Mouse (Mus musculus) heart, embryonic 15.5 days (tissue): ENCODE results near the gene Fyb. TPM values are rescaled to one million over a fixed set of nuclear protein-coding genes. Genes with fewer than 3 reads are reported as not detected.

Experiments
- ATAC-seq: fragments of 200-750 bp; cut with Nextera tagmentation; replicated peaks from 2 replicates; pipeline ENCODE4 v1.8.0; 2017; ENCODE audit warnings: low read depth, moderate TSS enrichment; ENCODE audit not compliant: insufficient number of reproducible peaks, insufficient read depth, low FRiP score
- H3K27ac ChIP-seq: fragments of 300-500 bp; sonication (generic); 2 replicates; pipeline ENCODE4 v1.5.1; 2015; ENCODE audit warnings: mild to moderate bottlenecking, inconsistent platforms
- H3K27me3 ChIP-seq: fragments of 300-500 bp; sonication (generic); 2 replicates; pipeline ENCODE4 v1.6.1; 2015; ENCODE audit warnings: inconsistent platforms
- H3K36me3 ChIP-seq: fragments of 300-500 bp; sonication (generic); 2 replicates; pipeline ENCODE4 v1.6.1; 2015; ENCODE audit warnings: mild to moderate bottlenecking, inconsistent platforms
- H3K4me1 ChIP-seq: fragments of 300-500 bp; sonication (generic); replicated peaks from 2 replicates; pipeline ENCODE4 v1.6.1; 2015; ENCODE audit warnings: inconsistent platforms
- H3K4me2 ChIP-seq: fragments of 300-500 bp; sonication (generic); 2 replicates; pipeline ENCODE4 v1.6.1; 2015; ENCODE audit warnings: inconsistent platforms, mild to moderate bottlenecking, moderate library complexity
- H3K4me3 ChIP-seq: fragments of 300-500 bp; sonication (generic); 2 replicates; pipeline ENCODE4 v1.5.1; 2015; ENCODE audit warnings: mild to moderate bottlenecking, inconsistent platforms
- H3K9ac ChIP-seq: fragments of 300-500 bp; sonication (generic); 2 replicates; pipeline ENCODE4 v1.6.1; 2015; ENCODE audit warnings: mild to moderate bottlenecking, inconsistent platforms
- H3K9me3 ChIP-seq: fragments of 300-500 bp; sonication (generic); replicated peaks from 2 replicates; pipeline ENCODE4 v1.6.1; 2016; ENCODE audit warnings: inconsistent platforms
- WGBS: fragments of 180-500 bp; shearing (Covaris S2); methylation state at CpG from one replicate; pipeline ENCODE4 v1.1.7; 2015; ENCODE audit warnings: mixed read lengths; 5-methylcytosine and 5-hydroxymethylcytosine counted together
- polyA plus RNA-seq: library from polyadenylated mRNA; unstranded; fragments of >200 nt; fragmentation: Nextera tagmentation; extraction: Ambion mirVana; gene quantifications from 2 replicates; pipeline ENCODE4 v1.2.1, GENCODE M21; 2015

Gene Fyb
- polyA plus RNA-seq, 1 experiment from 2014 or later = 5.3 TPM

DNA sequence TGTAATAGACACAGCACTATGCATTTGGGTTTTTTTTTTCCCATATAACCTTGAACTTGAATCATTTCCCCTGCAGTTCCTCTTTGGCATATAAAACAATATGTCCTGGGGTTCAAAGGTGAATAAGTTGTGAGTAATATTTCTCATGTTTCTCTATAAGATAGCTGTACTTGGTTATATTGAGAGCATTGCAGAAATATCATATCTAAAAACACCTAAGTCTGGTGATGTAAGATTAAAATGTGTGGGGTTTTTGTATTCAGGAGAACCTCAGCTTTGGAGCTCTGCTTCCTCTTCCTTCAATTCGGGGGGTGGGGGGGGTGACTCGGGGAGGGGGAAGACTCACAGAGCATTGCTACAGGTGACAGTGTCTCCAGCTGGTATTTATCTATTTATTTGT, 40.0 kb downstream of the Fyb start:
- H3K4me3 ChIP-seq = no peak overlapping the region
- no peak overlapping the region for H3K4me2 ChIP-seq
- H3K9me3 ChIP-seq = no peaks in the 10 kb centered on the region
- no peak overlapping the region for H3K27ac ChIP-seq
- H3K9ac ChIP-seq = no peak overlapping the region
- 71% methylated on average over 2 of the region's 2 CpGs for WGBS
- H3K36me3 ChIP-seq = no peaks in the 10 kb centered on the region
- no peaks in the 10 kb centered on the region for H3K27me3 ChIP-seq
- 0 out of 2 replicates have a peak, but pooled peaks cover 7% of the 10 kb centered on the region for H3K4me1 ChIP-seq
- no peak for ATAC-seq

DNA sequence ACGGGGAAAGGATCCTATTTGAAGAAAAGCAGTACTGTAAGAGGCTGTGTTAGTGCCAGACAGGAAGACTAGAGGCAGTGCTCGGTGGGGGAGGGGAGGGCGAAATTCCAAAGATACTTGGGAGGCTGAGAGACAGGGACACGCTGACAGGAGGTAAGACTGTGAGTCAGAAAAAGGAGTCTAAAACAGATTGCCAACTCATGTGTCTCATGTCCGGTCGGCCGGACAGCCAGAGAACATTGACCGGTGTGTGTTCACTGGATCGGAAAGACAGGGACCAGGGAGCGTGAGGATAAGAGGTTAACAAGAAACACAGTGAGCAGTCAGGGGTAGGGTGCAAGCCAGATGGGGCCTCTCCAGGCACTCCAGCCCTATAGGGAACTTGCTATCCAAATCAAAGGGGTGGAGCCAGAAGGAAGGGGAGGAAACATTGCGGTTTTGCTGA, 42.3 kb downstream of the Fyb start:
- ATAC-seq = peak; percentile 90
- no peaks in the 10 kb centered on the region for H3K9me3 ChIP-seq
- 0 out of 2 replicates have a peak, but pooled peaks cover 7% of the 10 kb centered on the region for H3K4me1 ChIP-seq
- 7% methylated on average over 11 of the region's 11 CpGs for WGBS
- peak overlapping the region; percentile 69 for H3K27ac ChIP-seq
- no peaks in the 10 kb centered on the region for H3K36me3 ChIP-seq
- H3K4me2 ChIP-seq = peak overlapping the region; percentile 66
- H3K27me3 ChIP-seq = no peaks in the 10 kb centered on the region
- peak overlapping the region; percentile 43 for H3K4me3 ChIP-seq
- H3K9ac ChIP-seq = no peak overlapping the region

DNA sequence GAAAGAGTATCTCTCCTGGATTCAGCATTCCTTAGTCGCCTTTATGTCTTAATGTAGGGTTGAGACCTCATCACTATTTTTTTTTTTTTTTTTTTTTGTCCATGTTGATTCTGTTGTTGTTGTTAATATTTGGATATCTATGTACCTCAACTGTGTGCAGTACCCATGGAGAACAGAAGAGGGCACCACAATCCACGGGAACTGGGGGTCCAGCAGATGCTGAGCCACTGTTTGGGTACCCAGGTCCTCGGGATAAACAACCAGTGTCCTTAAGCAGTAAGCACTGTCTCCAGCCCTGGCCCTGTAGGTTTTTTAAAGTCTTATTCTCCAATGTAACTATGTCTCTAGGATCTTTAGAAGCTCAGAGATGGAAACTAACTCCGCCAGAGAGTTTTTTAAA, 43.2 kb downstream of the Fyb start:
- no peak overlapping the region for H3K27ac ChIP-seq
- H3K4me2 ChIP-seq = no peak overlapping the region
- H3K9ac ChIP-seq = no peak overlapping the region
- no peaks in the 10 kb centered on the region for H3K9me3 ChIP-seq
- H3K36me3 ChIP-seq = no peaks in the 10 kb centered on the region
- WGBS = 94% methylated on average over 4 of the region's 4 CpGs
- H3K4me3 ChIP-seq = no peak overlapping the region
- H3K27me3 ChIP-seq = no peaks in the 10 kb centered on the region
- H3K4me1 ChIP-seq = 0 out of 2 replicates have a peak, but pooled peaks cover 7% of the 10 kb centered on the region
- no peak for ATAC-seq

DNA sequence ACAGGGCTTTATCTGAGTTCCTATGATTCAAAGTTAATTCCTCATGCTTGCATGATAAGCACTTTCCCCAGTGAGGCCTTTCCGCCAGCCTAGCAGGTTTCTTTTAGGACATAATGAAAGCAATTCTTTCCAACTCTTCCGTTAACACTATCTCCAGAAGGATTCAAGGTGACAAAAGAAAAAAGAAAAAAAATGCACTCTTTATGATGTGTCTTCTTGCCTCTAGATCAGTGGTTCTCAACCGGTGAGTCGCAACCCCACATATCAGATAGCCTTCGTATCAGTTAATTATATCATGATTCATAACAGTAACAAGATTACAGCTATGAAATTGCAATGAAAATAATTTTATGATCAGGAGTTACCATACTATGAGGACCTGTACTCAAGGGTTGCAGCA, 45.3 kb downstream of the Fyb start:
- no peak for ATAC-seq
- 78% methylated on average over 5 of the region's 5 CpGs for WGBS
- Histone ChIP-seq H3K4me3 (no peak overlapping the region), H3K27me3 (no peaks in the 10 kb centered on the region), H3K36me3 (no peaks in the 10 kb centered on the region), H3K4me1 (0 out of 2 replicates have a peak, but pooled peaks cover 7% of the 10 kb centered on the region), H3K27ac (no peak overlapping the region), H3K9ac (no peak overlapping the region), H3K9me3 (no peaks in the 10 kb centered on the region), H3K4me2 (no peak overlapping the region)

DNA sequence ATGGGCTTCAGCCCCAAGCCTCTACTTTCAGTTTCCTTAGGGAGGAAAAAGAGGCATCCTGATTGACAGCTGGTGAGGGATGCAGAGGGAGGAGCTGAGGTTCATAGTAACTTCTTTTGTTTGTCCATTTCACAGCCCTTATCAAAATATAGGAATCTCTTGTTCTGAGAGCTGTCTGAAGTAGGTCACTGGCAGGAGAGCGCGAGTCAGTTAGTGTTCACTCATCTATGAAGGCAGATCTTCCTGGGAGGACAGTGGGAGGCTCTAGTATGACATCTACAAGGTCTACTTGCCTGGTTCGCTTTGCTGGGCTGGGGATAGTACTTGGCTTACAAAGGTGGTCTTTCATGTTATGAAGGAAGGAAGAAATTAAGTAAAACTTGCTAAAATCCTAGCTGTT, 46.0 kb downstream of the Fyb start:
- WGBS = 72% methylated on average over 3 of the region's 3 CpGs
- 0 out of 2 replicates have a peak, but pooled peaks cover 7% of the 10 kb centered on the region for H3K4me1 ChIP-seq
- no peak overlapping the region for H3K4me2 ChIP-seq
- no peak overlapping the region for H3K27ac ChIP-seq
- H3K9ac ChIP-seq = no peak overlapping the region
- no peaks in the 10 kb centered on the region for H3K9me3 ChIP-seq
- no peaks in the 10 kb centered on the region for H3K36me3 ChIP-seq
- H3K27me3 ChIP-seq = no peaks in the 10 kb centered on the region
- no peak for ATAC-seq
- H3K4me3 ChIP-seq = no peak overlapping the region

DNA sequence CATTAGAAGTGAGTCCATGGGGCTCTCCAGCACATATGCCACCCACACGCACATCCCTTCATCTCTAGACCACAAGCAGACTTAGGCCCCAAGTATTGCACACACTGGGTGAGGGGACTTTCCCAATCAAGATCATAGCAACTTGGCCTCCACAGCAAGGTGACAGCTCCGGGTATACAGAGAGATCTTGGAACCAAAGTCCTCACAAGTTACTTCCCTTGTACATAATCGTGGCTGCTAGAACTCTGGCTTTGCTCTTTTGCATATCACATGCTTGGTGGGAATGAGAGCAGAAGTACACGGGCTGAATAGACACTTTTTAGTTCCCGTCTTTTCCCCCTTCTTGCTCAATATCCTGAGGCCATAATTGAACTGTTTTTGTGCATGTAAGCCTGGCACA, 46.4 kb downstream of the Fyb start:
- no peaks in the 10 kb centered on the region for H3K36me3 ChIP-seq
- H3K9ac ChIP-seq = no peak overlapping the region
- H3K27ac ChIP-seq = no peak overlapping the region
- H3K4me3 ChIP-seq = no peak overlapping the region
- H3K4me1 ChIP-seq = peaks cover 8% of the 10 kb centered on the region; the same call in 1 of the 2 replicates
- no peaks in the 10 kb centered on the region for H3K9me3 ChIP-seq
- no peak for ATAC-seq
- WGBS = 58% methylated on average over 5 of the region's 5 CpGs
- no peak overlapping the region for H3K4me2 ChIP-seq
- no peaks in the 10 kb centered on the region for H3K27me3 ChIP-seq

DNA sequence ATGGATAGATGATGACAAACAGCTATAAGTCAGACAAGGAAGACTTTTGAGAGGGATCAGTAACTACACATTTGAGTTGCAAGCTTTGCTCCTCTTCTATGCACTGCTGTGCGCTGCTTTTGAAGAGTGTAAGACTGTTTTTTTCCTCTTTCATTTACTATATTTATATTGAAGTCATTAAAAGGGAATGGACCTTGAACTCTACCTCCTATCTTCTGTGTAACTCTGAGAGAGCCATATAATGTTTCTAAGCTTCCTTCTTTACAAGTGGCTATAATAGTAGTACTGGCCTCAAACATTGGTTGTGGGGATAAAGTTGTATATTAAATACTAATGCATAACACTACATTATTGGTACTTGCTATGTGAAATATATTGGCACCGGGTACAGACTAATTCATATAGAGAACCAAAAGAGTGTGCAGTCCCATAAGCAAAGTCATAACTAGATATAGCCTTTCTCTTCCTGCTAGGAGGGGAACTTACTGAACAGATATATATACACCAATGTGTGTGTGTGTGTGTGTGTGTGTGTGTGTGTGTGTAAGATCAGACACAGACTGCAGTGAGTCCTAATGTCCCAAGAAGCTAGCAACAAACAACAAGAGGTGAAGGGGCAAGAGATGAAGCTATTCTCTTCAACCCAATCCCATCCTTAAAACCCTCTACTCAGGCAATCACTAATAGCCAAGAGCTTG, 47.7 kb downstream of the Fyb start:
- WGBS = 92% methylated on average over 2 of the region's 2 CpGs
- Histone ChIP-seq H3K27ac (no peak overlapping the region), H3K27me3 (no peaks in the 10 kb centered on the region), H3K4me3 (no peak overlapping the region), H3K9me3 (no peaks in the 10 kb centered on the region), H3K9ac (no peak overlapping the region), H3K4me1 (peaks cover 11% of the 10 kb centered on the region; the same call in 1 of the 2 replicates), H3K4me2 (no peak overlapping the region), H3K36me3 (no peaks in the 10 kb centered on the region)
- no peak for ATAC-seq

DNA sequence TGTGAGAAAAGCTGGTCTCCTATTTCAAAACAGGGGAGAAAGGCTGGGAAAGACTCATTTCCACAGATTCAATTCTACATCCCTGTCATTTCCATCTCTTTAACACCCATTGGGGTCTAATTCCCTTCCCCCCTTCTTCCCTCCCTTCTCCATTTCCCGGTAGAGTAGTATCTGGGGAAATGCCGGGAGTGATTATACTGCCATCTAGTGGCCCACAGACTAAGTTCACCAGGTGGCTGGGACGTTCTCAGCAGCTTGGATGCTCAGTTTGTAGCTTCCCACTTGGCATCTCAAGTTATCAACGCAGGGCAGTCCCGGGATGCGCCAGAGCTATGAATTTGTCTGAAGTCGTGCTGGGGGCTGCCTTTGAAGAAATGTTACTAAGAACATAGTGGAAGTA, 48.2 kb downstream of the Fyb start:
- no peak overlapping the region for H3K9ac ChIP-seq
- no peak for ATAC-seq
- WGBS = 9% methylated on average over 7 of the region's 7 CpGs

DNA sequence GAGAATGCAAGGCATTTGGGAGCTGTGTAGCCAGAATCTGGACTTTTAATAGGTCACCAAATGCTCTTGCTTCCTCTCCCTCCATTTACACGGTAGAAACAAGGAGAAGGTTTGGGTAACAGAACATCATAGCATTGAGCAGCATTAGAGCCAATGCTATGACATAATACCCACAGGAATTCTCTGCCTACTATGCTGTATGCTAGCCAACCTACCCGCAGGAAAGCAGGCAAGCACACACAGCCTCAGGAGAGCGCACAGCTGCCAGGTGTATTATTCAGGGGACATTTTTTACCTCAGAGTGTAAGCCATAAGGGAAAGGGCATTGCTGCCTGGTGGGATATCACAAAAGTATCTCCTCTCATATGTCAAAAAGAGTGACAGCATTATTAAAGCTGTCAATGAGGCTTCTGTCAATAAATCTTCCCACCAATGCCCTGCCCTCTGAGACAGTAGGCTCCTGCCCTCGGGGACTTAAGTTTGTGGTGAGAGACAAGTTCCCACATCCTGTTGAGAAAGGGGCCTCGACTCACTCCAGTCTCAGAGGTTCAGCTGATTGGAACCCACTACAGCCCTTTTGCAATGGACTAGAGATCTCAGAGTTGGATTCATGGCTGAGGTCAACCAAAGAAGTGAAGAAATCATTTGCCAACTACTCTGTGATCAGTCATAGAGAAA, 51.8 kb downstream of the Fyb start:
- Histone ChIP-seq H3K4me1 (peaks cover 7% of the 10 kb centered on the region; the same call in 1 of the 2 replicates), H3K27me3 (no peaks in the 10 kb centered on the region), H3K4me2 (no peak overlapping the region), H3K4me3 (no peak overlapping the region), H3K27ac (no peak overlapping the region; the same call in 1 of the 2 replicates), H3K9ac (0 out of 2 replicates have a peak overlapping the region, but pooled peaks have one; percentile 0), H3K36me3 (no peaks in the 10 kb centered on the region), H3K9me3 (no peaks in the 10 kb centered on the region)
- WGBS = 31% methylated on average over 5 of the region's 5 CpGs
- no peak for ATAC-seq

More for the DNA sequence above, 48.2 kb downstream of the Fyb start:
- Histone ChIP-seq H3K27me3 (no peaks in the 10 kb centered on the region), H3K4me1 (peaks cover 11% of the 10 kb centered on the region; the same call in 1 of the 2 replicates), H3K9me3 (no peaks in the 10 kb centered on the region), H3K4me2 (no peak overlapping the region), H3K27ac (no peak overlapping the region), H3K4me3 (no peak overlapping the region), H3K36me3 (no peaks in the 10 kb centered on the region)

DNA sequence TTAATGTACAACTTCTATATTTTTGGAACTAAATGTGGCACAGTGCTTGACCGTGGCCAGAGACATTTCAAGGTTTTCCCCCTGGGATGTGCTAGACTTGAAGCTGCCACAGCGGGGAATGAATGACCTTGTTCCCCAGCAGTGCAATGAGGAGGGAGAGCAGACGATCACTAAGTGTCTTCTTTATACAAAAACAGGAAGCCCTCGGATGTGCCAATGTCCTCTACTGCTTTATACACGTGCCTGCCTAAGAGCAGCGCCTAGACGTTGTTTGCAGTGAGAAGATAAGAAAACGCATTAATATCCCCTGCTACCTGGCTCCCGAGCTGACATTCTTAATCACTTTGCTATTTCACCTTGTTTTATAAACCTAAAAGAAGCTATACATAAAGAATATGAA, 55.3 kb downstream of the Fyb start:
- Histone ChIP-seq H3K4me2 (no peak overlapping the region), H3K4me1 (peaks cover 7% of the 10 kb centered on the region; the same call in 1 of the 2 replicates), H3K27ac (no peak overlapping the region), H3K9ac (no peak overlapping the region), H3K36me3 (no peaks in the 10 kb centered on the region), H3K4me3 (no peak overlapping the region), H3K9me3 (no peaks in the 10 kb centered on the region), H3K27me3 (no peaks in the 10 kb centered on the region)
- WGBS = 43% methylated on average over 9 of the region's 9 CpGs
- ATAC-seq = no peak

DNA sequence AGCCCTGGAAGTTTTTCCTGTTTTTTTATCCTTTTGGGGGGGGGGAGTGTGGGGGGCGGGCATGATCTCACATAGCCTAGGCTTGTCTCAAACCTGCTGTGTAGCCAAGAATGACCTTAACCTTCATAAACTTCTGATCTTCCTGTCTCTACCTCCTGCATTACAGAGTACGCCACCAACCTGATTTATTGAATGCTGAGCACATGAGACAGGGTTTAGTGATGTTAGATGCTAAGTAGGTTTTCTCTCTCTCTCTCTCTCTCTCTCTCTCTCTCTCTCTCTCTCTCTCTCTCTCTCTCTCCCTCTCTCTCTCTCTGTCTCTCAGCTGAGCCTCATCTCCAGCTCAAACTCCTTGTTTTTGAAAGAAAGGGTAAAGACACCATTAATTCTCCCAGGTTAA, 56.0 kb downstream of the Fyb start:
- 81% methylated on average over 2 of the region's 2 CpGs for WGBS
- H3K4me1 ChIP-seq = peaks cover 7% of the 10 kb centered on the region; the same call in 1 of the 2 replicates

More for the DNA sequence above, 56.0 kb downstream of the Fyb start:
- H3K27me3 ChIP-seq = no peaks in the 10 kb centered on the region
- no peak overlapping the region for H3K4me3 ChIP-seq
- H3K27ac ChIP-seq = no peak overlapping the region
- H3K4me2 ChIP-seq = no peak overlapping the region
- no peak overlapping the region for H3K9ac ChIP-seq
- no peak for ATAC-seq
- no peaks in the 10 kb centered on the region for H3K36me3 ChIP-seq
- no peaks in the 10 kb centered on the region for H3K9me3 ChIP-seq
